Mouse (Mus musculus) megakaryocyte-erythroid progenitor cell, adult 5-6 weeks (primary cell): ENCODE data around the gene Tmem220. TPM values are rescaled to one million over a fixed set of nuclear protein-coding genes. Genes with fewer than 3 reads are reported as not detected.
A peak's percentile ranks its signal among the peaks of the same experiment; 100 is the strongest.

Source experiments
- ATAC-seq: replicated peaks from 2 replicates; pipeline ENCODE4 v1.8.0; 2016; ENCODE audit warnings: mild to moderate bottlenecking, inconsistent platforms; ENCODE audit not compliant: severe bottlenecking, poor library complexity, low FRiP score, low TSS enrichment
- total RNA-seq, 2 experiments: library from RNA; stranded (forward) in 1 of 2; stranded (reverse) in 1 of 2; fragments of 200-1000, 215-1000 nt in 1 of 2; fragments of >200 nt in 1 of 2; fragmentation: Nextera tagmentation in 1 of 2; gene quantifications; 2 replicates each; pipeline ENCODE4 v1.2.3; 2014 to 2017

The Tmem220 gene
- total RNA-seq, 2 experiments from 2014 or later = 1.0 TPM; not detected in 1

DNA sequence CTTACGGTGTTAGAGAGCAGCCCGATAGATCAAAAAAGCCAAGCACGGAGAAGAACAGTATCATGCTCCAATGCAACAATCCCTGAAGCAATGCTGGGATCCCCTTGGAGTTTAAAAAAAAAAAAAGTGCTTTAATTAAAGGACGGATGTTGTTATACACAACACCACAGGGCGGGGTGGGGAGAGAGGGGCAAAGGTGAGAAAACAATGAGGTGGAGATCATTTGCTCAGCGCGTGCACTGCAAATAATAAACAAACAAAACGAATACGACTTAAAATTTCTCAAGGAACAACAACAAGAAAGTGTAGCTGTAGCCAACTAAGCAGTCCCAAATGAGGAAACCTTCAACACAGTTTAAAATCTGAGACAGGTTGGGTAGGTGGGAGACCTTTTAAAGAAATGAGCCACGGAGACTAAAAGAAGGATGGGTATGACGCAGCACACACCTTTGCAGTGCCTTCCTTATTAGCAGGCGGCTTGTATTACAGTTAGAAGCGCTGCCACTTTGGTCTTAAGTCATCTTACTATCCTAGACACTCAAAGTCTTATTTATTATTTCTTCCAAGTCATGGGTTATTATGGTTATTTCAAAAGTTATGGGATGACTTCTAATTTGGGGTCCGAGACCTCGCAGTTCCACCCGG is 26.8 kb downstream of the Tmem220 start:
- ATAC-seq = 0 out of 2 replicates have a peak, but pooled peaks have one; percentile 40

DNA sequence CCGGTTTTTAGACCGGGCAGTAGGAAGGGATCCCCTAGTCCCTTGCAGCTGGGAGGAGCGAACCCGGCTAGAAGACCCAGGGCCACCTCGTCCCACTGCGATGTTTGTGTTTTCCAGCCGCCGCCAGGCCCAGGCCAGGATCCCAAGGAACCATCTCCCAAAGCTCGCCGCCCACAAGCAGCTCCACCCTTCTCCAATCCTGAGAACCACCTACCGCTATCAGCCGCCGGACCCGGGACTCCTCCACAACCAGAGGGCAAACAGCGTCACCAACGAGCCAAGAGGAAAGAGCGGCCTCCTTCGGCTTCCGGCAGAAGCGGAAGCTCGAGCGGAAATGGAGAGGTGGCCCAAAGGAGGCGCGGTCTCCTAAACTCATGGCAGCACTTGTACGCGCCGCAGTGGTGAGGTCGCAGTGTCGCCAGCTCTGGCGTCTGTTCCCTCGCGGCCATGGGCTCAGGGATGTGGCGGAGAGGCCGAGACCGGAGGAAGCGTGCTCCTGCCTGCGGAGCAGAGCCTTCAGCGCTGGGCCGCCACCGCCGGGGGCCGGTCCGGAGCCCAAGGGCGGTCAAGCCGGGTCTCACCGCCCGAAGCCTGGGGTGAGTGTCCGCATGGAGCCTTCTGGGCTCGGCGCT is 27.5 kb downstream of the Tmem220 start, which contains the start of the genes Adprm and Sco1:
Gene Adprm, minus strand, starts transcription at position 274 of the 632 bp plus-strand sequence.
Gene Sco1, plus strand, starts transcription at position 350 of the 632 bp plus-strand sequence.
- ATAC-seq = peak; percentile 99

DNA sequence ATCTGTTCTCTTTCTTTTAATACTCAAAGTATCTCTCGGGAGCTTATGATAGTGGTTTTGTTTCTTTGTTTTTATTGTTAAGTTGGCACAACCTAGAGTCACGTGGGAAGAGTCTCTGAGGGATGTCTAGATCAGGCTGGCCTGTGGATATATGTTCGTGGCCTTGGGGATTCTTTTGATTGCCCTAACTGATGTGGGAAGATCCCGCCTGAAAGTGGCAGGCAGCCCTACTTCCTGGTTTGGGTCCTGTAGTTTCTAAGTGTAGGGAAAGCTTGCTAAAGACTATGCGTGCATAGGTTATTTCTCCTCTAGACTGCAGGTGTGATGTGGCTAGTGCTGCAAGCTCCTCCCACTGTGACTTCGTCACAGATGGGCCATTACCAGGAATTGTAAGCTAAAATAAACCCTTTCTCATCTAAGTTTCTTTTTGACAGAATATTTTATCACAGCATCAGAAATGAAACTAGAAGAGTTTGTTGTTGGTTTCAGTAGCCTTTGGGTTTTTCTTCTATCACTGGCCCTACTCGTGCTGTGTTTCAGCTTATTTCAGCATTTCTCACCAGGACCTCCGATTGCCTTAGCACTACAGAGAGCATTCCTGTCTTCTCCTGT is 29.9 kb downstream of the Tmem220 start:
- ATAC-seq = no peak

DNA sequence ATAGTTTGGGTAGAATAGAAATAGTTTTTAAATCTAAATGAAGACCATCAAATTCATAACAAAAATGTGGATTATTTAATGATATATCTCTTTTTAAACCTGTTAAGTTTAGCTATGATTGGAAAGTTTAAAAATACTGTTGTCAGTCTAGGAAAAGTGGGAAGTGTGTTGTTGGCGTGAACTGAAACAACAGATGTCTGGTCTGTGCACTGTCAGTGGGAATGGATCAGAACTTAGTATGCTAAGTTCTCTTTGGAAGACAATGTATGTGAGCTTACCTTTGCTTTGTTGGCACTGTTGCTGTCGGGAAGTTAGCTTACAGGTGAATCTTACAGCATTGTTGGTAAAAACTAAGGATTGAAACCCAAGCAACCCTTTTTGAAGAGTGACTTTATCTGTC is 36.4 kb downstream of the Tmem220 start:
- ATAC-seq = no peak

DNA sequence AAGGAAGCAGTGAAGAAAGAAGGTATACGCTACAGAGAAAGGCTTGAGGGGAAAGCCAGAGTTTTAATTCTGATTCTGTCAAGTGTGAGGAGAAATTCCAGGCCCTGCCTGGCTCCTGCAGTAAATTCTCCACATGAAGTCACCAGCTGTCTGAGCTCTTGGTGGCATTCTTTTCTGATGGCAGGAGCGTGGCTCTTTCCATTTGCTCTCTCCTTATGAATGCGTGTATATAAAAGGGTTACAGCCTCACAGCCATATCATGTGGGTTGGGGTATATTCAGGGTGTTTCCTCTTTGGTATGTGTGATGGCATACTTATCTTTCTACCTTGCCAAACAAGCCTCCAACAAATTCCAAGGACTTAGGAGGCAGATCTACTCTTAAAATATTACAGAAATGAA is 37.8 kb downstream of the Tmem220 start:
- no peak for ATAC-seq

DNA sequence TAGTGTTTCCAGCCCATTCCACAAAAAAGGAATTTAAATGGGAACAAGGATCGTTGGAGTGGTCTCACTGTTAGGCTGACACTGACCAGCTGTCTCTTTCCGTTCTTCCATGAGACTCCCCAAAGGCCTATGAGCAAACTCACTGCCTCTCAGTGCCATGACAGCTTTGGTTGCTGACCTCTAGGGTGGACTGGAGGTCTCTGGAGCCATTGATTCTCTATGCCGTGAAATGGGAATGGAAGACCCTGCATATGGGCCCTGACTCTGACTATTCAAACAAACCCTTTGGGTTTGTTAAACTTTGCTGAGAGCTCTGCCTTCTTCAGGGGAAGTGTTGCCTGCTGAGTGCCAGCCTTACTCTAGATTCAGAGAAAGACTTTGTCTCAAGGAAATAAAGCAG is 42.8 kb downstream of the Tmem220 start:
- ATAC-seq = no peak

DNA sequence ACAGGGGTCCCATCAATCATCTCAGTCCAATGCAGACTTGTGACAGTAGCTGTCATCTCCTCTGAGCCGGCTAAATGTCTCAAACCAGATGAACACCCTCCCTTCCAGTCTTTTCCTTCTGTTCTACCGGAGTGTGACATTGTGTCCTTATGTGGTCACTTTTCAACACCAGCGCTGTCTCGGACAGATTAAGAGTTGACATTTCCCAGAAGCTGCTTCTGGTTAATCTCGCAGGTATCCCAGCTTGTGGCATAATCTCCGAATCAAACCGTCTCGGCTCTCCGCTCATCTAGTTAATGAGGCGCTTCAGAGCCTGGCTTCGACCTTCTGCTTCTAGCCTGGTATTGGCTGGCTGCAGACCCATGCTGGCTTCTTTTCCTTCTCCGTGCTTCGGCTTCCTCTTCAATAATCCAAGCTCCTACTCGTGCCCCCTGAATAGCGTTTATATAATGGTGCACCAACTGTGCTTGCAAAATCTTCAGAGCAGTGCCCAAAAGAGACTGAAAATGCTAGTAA is 47.7 kb downstream of the Tmem220 start:
- ATAC-seq = no peak

DNA sequence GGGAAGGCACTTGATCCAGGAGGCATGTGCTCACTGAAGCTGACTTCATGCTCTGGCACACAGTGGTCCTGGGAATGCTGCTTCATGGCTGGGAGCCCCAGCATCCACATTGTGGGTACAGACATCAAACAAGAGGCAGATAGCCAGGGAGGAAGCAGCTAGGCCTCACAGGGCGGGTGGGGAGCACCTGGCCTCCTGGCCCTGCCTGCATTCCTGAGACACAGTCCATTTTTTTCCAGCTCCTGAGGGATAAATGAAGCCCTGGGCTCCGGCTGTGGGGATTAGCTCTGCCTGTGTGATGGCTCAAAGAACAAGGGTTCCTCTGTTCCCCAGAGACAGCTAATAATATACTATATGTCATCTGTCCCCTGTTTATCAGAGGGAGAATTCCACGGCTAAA is 50.1 kb downstream of the Tmem220 start:
- ATAC-seq = no peak

DNA sequence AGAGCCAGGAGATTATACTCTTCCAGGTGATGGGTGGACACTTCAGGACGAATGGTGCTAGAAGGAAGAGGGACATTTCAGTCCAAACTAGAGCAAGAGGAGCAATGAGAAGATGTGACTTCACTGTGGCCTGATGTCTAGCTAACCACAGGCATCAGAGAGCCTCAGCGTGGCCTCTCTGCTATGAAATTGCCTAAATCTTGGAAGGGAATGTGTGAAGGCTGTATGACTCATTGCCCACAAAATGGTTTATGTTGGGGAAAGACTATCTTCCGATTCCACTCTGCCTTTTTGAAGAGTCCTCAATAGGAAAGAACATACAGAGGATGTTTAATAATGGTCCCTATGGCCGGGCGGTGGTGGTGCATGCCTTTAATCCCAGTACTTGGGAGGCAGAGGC is 51.8 kb downstream of the Tmem220 start:
- no peak for ATAC-seq

DNA sequence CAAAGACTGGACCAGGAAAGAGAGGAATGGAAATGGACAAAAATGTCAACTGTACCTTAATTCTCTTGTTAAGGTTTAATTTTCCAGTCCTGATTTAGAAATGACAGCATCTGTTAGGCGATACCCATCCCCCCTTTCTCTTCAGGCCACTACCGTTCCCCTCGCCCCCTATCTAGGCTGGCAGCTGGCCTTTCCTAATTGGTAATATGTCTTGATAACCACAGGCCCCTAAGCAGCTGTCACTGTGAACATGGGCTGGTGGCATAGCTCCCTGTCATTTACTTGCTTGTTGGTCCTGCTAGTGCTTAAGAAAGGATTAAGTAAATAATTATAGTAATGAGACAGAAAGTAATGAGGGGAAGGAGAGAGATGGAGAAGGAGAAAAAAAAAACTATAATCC is 52.5 kb downstream of the Tmem220 start:
- no peak for ATAC-seq

DNA sequence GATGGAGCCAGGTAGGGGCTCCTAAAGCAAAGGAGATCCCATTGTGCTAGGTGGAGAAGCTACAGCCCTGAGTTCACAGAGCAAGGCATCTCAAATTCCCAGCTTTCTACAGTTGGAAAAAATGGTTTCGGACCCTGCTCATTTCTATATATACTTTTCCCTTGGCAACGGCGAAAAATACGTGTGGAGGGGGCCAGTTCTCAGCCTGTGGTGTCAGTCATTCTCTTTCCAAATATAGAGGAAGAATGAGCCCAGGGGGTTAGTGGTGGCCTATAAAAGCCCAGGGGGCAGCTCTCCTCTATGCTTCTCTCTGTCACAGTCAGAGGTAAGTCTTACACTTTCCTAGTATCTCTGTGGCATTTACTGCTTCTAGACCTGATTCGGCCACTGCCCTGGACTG is 53.0 kb downstream of the Tmem220 start, which contains the start of gene Myh3:
Gene Myh3, plus strand, starts transcription at position 301 of the 400 bp plus-strand sequence.
- no peak for ATAC-seq

DNA sequence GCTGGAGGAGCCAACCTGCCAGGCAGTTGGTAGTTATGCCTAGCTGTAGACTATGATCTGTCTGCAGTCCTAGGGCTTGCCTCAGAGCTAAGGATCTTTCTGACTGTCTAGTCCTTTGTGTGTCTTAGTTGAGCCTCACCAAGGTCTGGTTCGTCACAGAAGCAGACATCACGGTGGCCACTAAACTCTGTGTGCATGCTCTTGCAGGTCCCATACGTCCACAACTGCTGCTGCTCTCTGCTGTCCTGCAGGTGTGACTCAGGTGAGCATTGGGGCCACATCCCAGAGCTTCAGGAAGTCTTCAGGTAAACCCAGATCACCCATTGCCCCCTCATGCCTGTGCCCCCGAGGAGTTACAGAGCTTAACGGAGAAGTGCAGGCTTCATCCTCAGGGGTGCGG is 53.9 kb downstream of the Tmem220 start:
- no peak for ATAC-seq

DNA sequence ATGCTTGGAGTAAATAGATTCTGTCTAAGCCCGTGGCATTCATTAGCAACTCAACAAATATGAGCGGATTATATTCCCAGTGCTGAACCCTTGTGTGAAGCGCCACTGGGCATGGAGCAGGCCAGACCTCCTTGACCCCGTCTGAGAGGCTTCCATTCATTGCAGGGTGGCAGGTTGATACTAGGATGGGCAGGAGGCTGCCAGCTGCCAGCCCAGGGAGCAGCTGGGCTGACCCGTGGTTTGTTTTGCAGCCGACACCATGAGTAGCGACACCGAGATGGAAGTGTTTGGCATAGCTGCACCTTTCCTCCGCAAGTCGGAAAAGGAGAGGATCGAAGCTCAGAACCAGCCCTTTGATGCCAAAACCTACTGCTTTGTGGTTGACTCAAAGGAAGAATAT is 54.8 kb downstream of the Tmem220 start:
- no peak for ATAC-seq

DNA sequence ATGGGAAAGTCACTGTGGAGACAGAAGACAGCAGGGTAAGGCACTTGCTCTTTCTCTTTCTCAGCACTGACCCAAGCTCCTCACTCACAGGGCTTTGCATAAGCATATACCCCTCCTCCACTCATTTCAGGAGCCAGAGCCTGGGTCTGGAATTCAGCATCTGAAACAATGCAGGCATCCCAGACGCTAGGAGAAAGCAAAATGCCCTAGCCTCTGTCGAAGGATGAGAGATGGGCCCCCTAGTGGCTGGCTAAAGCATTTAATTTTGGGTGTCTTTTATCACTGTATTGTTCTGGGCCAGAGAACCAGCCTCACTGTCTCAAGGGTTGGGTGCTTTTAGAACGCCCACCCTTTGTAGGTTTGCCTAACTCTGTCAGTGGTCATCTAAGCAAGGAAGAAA is 55.2 kb downstream of the Tmem220 start:
- ATAC-seq = peak; percentile 82

DNA sequence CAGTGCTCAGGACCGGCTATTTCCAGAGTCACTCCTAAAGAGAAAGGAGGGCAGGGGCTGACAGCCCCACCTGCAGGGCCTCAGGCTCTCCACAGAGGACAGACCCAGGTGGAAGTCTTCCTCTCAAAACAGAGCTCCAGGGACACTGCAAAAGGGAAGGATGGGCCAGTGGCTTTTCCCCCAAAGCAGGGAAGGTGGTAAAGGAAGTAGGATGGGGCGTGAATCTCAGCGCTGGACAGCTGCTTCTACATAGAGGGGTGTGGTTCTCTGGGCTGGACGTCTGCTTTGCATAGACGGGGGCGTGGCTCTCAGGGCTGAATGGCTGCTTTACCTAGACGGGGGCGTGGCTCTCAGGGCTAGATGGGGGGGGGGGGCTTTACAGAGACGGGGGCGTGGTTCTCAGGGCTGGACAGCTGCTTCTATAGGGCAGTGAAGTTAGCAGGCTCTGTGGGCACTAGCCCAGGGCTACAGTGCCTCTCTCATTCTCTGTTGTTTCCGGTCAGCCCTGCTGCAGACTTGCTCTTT is 56.2 kb downstream of the Tmem220 start:
- ATAC-seq = peak; percentile 42; the same call in 1 of the 2 replicates

DNA sequence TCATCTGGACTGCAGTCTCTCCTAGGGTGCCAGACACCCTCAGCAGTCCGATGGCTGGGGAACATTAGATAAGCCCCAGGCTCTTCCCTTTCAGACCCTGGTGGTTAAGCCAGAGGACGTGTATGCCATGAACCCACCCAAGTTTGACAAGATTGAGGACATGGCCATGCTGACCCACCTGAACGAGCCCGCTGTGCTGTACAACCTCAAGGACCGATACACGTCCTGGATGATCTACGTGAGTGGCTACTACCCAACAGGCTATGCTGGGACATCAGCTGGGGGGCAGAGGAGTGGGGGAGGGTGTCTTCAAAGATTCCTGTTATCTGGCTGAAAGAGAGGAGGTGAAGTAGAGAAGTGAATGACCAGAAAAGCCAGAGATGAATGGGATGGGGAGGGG is 57.2 kb downstream of the Tmem220 start:
- no peak for ATAC-seq

DNA sequence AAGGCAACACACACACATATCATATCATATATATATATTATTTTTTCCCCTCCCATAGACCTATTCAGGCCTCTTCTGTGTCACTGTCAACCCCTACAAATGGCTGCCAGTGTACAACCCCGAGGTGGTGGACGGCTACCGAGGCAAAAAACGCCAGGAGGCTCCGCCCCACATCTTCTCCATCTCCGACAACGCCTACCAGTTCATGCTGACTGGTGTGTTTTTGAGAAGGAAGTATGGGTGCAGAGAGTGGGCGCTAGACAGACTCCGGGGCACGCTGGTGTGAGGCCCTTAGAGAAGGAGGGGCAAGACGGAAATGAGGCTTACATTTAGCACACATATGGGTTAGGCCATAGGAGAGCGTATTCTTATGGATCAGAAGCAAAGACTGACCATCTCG is 57.8 kb downstream of the Tmem220 start:
- no peak for ATAC-seq

DNA sequence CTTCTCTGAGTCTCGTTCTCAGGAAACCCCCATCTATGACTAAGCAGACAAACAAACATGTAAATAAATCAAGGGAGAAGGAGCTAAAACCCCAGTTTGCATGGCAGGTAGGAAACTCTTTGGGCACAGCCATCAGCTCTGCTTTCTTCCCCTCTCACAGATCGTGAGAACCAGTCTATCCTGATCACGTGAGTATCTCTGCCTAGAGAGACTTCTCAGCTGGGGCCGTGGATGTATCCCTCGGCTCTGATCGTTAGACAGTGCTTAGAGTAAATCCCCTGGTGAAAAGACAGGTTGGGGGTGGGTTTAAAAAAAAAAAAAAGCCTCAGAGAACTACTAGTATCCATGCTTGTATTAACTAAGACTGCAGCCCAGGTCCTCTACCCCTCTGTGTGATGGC is 58.3 kb downstream of the Tmem220 start:
- ATAC-seq = no peak

DNA sequence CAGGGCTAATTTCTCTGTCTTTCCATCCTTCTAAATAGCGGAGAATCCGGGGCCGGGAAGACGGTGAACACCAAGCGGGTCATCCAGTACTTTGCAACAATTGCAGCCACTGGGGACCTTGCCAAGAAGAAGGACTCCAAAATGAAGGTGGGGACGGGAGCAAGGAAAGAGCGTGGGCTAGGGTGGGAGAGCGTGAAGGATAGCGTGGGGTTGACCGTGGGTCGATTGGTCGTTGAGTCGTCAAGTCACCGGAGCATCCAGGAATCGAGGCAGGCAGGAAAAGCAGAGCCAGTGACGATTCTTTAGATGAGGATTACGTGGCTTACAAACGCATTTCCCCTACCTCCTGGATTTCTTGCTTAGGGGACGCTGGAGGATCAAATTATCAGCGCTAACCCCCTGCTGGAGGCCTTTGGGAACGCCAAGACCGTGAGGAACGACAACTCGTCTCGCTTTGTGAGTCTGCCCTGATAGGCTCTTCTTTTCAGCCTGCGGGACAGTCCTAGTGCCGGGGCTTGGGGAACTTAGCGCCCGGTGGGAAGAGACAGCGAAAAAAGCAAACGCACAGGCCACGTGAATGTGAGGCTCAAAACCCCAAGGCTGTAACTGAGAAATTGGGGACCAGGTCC is 58.9 kb downstream of the Tmem220 start:
- ATAC-seq = no peak
